Mouse (Mus musculus) cerebellum, postnatal 36 days (tissue): ENCODE measurements at regions not wholly inside any gene's neighbourhood (a gene's known extent, or its start where the extent isn't known, plus 50 kb on each side); places are given as distances from the start of the nearest gene placed in this dataset.
"Not testable (repeated sequence)": the region's sequence is repeated elsewhere in the genome, so short reads cannot be mapped to it uniquely, and the experiment has no call there.

ENCODE experiments used
- DNase-seq, 2 experiments: peaks; one replicate each; pipeline ENCODE4 v3.0.0; 2021 to 2022; ENCODE audit warnings: mixed read lengths in 2 of 2

GRCm38 (mm10) chr2:116526203-116526602 is 352.3 kb upstream of the Tmco5 start:
- not testable (repeated sequence) for DNase-seq

DNA sequence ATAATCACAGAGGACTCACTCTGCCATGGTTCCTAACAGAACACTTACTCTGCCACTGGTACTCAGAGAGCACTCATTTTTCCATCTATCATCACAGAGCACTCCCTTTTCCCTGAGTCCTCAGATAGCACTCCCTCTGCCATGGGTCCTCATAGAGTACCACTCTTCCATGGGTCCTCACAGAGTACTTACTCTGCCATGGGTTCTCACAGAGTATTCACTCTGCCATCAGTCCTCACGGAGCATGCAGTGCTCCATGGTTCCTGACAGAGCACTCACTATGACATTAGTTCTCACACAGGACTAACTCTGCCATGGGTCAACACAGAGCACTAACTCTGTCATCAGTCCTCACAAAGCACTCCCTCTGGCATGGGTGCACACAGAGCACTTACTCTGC is 342.0 kb upstream of the Tmco5 start:
- no peak for DNase-seq

DNA sequence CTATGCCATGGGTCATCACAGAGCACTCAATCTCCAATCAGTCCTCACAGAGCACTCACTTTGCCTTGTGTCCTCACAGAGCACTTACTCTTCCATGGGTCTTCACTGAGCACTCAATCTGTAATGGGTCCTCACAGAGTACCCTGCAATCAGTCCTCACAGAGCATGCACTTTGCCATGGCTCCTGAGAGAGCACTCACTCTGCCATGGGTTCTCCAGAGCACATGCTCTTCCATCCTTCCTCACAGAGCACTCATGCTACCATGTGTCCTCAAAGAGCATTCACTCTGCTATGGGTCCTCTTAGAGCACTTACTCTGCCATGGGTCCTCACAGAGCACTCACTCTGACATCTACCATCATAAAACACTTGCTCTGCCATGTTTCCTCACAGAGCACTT is 319.1 kb upstream of the Tmco5 start:
- DNase-seq: no peak

- no peak for DNase-seq
Measured at GRCm38 (mm10) chr2:116583989-116584388, 294.5 kb upstream of the Tmco5 start.

DNA sequence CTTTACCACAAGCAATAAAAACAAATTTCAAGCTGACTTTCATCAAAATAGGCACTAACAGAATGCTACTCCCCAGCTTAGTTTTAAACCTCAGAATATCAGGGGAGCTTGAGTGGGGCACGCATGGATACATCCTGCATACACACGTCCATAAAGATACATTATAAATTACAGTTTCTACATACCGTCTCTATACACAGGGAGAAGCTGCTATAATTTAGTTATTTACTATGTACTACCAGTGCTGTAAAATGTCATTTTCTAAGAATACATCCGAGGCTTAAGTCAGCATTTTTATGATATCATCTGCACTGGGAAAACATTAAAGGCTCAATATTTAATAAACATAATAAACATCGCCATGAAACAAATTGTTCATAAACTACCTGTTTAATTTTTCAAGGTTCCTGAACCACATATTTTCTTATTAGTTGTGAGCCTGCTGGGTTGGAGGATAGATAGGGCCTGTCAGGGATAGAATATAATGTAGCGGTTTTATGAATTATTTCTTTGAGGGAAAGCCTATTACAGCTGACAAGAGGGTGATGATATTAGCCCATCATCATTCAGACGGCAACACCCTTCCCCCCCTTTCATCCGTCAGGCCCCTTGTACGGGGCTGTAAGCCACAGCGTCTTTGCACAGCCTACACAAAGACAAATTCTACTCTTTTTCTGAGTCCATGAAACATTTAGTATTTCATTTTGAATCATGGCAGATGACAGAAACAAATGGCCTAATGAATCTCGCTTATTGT is 292.1 kb upstream of the Tmco5 start:
- no peak for DNase-seq

GRCm38 (mm10) chr2:116605869-116606268 is 272.6 kb upstream of the Tmco5 start:
- DNase-seq: no peak

DNA sequence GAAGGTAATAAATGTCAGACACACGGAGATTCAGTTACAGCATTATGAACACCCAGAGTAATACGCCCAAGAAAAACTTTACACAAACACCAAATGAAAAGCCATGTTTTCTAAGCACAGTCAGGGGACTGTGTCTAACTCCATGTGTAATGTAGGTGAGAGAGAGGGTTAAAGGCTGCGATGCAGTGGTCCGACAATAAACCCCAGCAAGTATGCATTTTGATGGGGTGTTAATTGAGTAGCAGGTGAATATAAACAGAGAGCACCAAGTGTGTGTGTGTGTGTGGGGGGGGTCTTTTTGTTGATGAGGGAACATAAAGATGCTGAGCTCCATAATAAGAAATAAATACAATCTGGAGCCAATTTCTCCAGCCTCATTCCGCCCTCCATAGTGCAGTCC is 238.6 kb upstream of the Tmco5 start:
- DNase-seq: no peak

GRCm38 (mm10) chr2:116652106-116652505 is 226.4 kb upstream of the Tmco5 start:
- DNase-seq: no peak

- no peak for DNase-seq
Measured at GRCm38 (mm10) chr2:116685756-116686155, 192.7 kb upstream of the Tmco5 start.

DNA sequence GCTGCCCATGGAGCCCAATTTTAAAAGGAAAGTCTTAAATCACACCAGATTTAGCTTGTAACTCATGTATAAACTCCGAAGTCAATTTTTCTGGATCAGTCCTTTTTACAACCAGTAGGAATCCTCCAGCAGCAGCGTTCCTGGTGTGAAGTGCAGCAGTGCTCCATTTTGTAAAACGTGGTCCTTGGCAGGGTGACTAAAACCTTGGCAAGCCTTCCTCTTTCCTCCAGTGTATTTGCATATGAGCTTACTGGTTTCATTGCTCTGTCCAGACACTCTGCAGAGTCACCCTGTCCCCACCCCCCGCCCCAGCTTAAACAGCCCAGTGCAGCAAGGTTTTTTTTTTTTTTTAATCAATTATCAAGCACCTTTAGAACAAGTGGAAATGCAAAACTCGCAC is 180.9 kb upstream of the Tmco5 start:
- DNase-seq: no peak

DNA sequence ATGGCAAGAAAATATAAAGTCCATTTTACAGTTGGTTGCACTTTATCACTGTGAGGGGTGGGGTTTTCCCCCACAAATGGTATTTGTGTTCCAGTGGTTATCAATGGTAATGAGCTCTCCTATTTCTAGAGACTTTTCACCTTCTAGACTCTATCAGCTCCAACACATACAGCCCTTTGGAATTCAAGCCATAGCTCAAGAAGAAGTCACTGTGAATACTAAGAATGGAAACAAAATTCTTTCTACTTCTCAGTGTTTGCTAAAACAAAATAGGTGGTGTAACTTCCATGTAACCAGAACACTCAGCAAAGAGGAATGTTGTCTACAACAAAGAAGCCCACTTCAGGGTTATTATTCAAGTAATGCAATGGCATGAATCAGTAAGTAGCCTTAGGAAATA is 173.8 kb upstream of the Tmco5 start:
- DNase-seq: no peak

- DNase-seq: no peak
Measured at GRCm38 (mm10) chr2:116709608-116710007, 168.9 kb upstream of the Tmco5 start.

- DNase-seq: no peak
Measured at GRCm38 (mm10) chr2:116716529-116717201, 161.8 kb upstream of the Tmco5 start.

DNA sequence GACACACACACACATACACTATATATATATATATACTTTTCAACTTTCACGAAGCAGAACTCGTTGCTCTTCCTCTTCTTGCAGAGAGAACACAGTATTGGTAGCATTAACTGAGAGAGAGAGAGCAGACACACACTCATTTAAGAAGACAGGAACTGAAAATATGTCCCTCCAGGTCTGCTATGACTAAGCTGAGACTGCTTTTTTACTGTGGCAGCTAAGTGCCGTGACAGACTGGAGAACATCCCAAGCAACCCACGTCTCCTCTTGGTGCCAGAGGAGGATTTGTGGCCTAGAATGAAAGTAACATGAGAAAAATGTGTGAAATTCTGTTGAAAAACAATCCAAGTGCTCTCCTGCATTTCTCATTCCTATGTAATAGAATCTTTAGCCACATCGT is 159.9 kb upstream of the Tmco5 start:
- DNase-seq: no peak

GRCm38 (mm10) chr2:116727591-116727990 is 150.9 kb upstream of the Tmco5 start:
- no peak for DNase-seq

DNA sequence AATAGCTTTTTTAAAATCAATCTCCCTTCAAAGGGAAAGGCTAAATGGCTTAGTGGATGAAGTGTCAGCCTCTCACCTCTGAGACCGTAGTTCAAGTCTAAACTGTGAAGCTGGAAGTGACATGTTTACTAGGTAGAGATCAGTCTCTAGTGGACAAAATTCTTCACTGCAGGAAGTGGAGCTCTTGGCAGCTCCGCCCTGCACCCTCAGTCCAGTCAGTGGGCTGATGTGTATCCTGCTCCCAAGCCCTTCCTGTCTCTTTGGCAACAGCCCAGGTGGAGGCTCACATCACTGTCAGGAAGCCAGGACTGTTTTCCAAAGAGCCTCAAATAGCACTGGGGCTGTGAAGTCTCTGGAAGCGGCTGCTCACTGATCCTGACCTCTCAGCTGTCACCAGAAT is 142.8 kb upstream of the Tmco5 start:
- peak in 1 of 2 experiments; percentile 2 for DNase-seq

- DNase-seq: no peak
Measured at GRCm38 (mm10) chr2:116768459-116769047, 109.9 kb upstream of the Tmco5 start.

GRCm38 (mm10) chr2:116769186-116769585 is 109.3 kb upstream of the Tmco5 start:
- no peak for DNase-seq

GRCm38 (mm10) chr2:116772569-116772968 is 105.9 kb upstream of the Tmco5 start:
- no peak for DNase-seq

DNA sequence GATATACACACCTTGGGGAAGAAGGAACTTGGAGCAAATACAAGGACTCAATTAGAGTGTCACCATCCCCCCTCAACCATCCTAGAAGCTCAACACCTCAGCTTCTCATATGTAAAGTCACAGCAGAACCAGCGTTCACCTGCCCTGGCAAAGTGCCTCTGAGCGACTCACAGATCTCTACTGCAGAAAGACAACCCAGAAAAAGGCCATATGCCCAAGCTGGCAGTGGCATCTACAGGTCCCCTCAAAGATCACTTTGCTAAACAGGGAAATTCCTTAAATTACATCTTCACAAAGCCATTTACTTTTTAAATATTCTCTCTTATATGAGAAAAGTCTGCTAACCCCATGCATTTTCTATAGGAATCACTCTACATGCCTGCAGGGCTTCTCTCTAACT is 78.3 kb upstream of the Tmco5 start:
- no peak for DNase-seq

DNA sequence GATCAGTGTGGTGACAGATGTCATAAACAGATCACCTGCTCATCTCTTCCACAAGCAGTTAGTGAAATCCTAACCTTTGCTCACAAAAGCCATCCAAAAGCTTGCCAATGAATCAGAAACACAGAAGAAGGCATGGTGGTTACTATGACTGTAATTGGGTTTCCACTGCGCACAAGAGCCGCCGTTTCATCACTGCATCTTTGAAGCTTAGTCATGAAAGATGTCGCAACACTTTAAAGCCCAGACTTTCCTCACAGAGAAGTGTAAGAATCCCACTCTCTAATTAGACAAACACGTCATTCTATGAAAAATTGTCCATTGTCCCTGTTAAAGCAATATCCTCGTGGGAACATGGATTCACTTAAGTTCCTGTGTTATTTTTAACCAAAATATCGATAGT is 76.9 kb upstream of the Tmco5 start:
- no peak for DNase-seq

GRCm38 (mm10) chr2:116807207-116807606 is 71.3 kb upstream of the Tmco5 start:
- DNase-seq: no peak

DNA sequence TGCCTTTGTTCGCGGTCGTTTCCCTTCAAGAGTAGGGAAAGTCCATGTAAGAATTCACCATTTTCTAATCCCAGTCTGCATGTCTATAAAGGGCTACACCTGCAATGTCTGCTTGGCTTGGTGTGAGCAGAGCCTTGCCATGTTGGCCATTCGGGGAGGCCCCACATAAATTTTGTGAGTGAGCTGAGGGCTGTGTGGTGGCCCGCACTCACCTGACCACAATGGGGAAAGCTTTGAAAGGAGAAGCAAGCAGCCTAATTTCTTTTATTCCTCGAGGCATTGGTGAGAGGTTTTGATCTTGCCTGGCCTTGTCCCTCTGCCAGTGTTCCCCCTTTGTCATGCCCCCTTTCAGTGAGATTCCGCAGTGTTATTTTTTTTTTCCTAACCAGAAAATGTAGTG is 70.9 kb upstream of the Tmco5 start:
- DNase-seq: no peak

DNA sequence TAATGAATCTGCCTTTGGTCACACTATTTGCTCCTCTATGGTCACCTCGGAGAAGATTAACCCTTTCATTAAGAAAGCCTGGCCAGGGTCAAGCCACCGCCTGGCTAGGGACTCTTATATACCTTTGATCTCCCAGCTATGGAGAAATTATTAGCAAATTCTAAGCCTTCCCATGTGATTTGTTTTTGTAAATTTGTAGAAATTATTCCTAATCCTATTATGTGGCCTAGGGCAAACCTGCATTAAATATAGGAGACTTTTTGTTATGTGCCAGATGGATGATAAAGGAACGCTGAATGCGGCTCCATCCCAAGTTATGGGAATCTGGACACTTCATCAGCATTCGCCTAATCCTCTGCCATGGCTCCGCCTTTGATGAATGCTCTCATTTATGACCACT is 70.4 kb upstream of the Tmco5 start:
- no peak for DNase-seq
